Mouse (Mus musculus) forebrain, embryonic 13.5 days (tissue): ENCODE data around the gene Ank3. TPM values are rescaled to one million over a fixed set of nuclear protein-coding genes. Genes with fewer than 3 reads are reported as not detected.

Experiments used
- ATAC-seq: fragments of 200-750 bp; cut with Nextera tagmentation; 2 replicates; pipeline ENCODE4 v1.8.0; 2017
- H3K27ac ChIP-seq: fragments of 300-500 bp; sonication (generic); 2 replicates; pipeline ENCODE4 v1.5.1; 2015; ENCODE audit warnings: inconsistent platforms, mild to moderate bottlenecking, moderate library complexity
- H3K27me3 ChIP-seq: fragments of 300-500 bp; sonication (generic); 2 replicates; pipeline ENCODE4 v1.6.1; 2015; ENCODE audit warnings: mild to moderate bottlenecking, inconsistent platforms
- H3K36me3 ChIP-seq: fragments of 300-500 bp; sonication (generic); 2 replicates; pipeline ENCODE4 v1.6.1; 2015; ENCODE audit warnings: mild to moderate bottlenecking, inconsistent platforms; ENCODE audit not compliant: poor library complexity, severe bottlenecking
- H3K4me1 ChIP-seq: fragments of 300-500 bp; sonication (generic); 2 replicates; pipeline ENCODE4 v1.6.1; 2015; ENCODE audit warnings: inconsistent platforms
- H3K4me2 ChIP-seq: fragments of 300-500 bp; sonication (generic); 2 replicates; pipeline ENCODE4 v1.6.1; 2015; ENCODE audit warnings: inconsistent platforms, mild to moderate bottlenecking, moderate library complexity
- H3K4me3 ChIP-seq: fragments of 300-500 bp; sonication (generic); 2 replicates; pipeline ENCODE4 v1.5.1; 2015; ENCODE audit warnings: mild to moderate bottlenecking, inconsistent platforms
- H3K9ac ChIP-seq: fragments of 300-500 bp; sonication (generic); 2 replicates; pipeline ENCODE4 v1.6.1; 2015; ENCODE audit warnings: mild to moderate bottlenecking, inconsistent platforms
- H3K9me3 ChIP-seq: fragments of 300-500 bp; sonication (generic); replicated peaks from 2 replicates; pipeline ENCODE4 v1.6.1; 2016; ENCODE audit warnings: inconsistent platforms
- WGBS: fragments of 180-500 bp; shearing (Covaris S2); methylation state at CpG from one replicate; pipeline ENCODE4 v1.1.7; 2015; 5-methylcytosine and 5-hydroxymethylcytosine counted together
- polyA plus RNA-seq: library from polyadenylated mRNA; unstranded; fragments of >200 nt; fragmentation: Nextera tagmentation; extraction: Ambion mirVana; gene quantifications from 2 replicates; pipeline ENCODE4 v1.2.1, GENCODE M21; 2015

The Ank3 gene
- polyA plus RNA-seq, 1 experiment from 2014 or later, result 63.5 TPM

DNA sequence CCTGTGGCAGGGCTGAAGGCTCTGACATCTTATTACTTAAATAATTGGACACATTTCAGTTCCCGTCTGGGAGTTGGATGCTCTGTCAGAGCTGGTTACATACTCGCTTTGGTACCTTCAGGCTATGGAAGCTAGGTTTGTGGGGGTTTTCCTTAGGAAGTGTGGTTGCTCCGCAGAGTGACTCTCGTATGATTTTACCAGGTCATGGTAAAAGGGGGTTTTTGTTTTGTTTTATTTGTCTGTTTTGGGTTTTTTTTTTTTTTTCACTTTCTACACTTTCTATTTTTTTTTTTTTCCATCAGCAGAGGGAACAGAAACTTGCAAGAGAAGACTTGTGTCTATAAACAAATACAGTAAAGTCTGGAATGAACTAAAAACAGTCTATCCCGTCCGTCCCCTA is 131.8 kb downstream of the Ank3 start:
- WGBS, result 90% methylated on average over 6 of the region's 6 CpGs
- Histone ChIP-seq H3K27me3 (no peaks in the 10 kb centered on the region), H3K9me3 (no peaks in the 10 kb centered on the region), H3K4me2 (no peak overlapping the region), H3K27ac (no peak overlapping the region), H3K9ac (no peak overlapping the region), H3K36me3 (no peaks in the 10 kb centered on the region), H3K4me3 (no peak overlapping the region), H3K4me1 (peaks cover 27% of the 10 kb centered on the region)
- no peak for ATAC-seq

- no peaks in the 10 kb centered on the region for H3K27me3 ChIP-seq
- no peak for ATAC-seq
- H3K4me2 ChIP-seq, result no peak overlapping the region
- 84% methylated on average over 5 of the region's 5 CpGs for WGBS
- H3K36me3 ChIP-seq, result no peaks in the 10 kb centered on the region
- no peak overlapping the region for H3K9ac ChIP-seq
- peaks cover 31% of the 10 kb centered on the region for H3K4me1 ChIP-seq
- no peaks in the 10 kb centered on the region for H3K9me3 ChIP-seq
- no peak overlapping the region for H3K4me3 ChIP-seq
- no peak overlapping the region for H3K27ac ChIP-seq
These were observed 133.0 kb downstream of the Ank3 start for GRCm38 (mm10) chr10:69531569-69531968.

GRCm38 (mm10) chr10:69532169-69532730 is 133.7 kb downstream of the Ank3 start:
- WGBS, result 80% methylated on average over 10 of the region's 10 CpGs
- H3K4me2 ChIP-seq, result no peak overlapping the region
- no peaks in the 10 kb centered on the region for H3K36me3 ChIP-seq
- H3K9ac ChIP-seq, result no peak overlapping the region
- H3K4me1 ChIP-seq, result peaks cover 31% of the 10 kb centered on the region
- H3K9me3 ChIP-seq, result no peaks in the 10 kb centered on the region
- no peak for ATAC-seq
- no peak overlapping the region for H3K27ac ChIP-seq
- no peak overlapping the region for H3K4me3 ChIP-seq
- H3K27me3 ChIP-seq, result no peaks in the 10 kb centered on the region

DNA sequence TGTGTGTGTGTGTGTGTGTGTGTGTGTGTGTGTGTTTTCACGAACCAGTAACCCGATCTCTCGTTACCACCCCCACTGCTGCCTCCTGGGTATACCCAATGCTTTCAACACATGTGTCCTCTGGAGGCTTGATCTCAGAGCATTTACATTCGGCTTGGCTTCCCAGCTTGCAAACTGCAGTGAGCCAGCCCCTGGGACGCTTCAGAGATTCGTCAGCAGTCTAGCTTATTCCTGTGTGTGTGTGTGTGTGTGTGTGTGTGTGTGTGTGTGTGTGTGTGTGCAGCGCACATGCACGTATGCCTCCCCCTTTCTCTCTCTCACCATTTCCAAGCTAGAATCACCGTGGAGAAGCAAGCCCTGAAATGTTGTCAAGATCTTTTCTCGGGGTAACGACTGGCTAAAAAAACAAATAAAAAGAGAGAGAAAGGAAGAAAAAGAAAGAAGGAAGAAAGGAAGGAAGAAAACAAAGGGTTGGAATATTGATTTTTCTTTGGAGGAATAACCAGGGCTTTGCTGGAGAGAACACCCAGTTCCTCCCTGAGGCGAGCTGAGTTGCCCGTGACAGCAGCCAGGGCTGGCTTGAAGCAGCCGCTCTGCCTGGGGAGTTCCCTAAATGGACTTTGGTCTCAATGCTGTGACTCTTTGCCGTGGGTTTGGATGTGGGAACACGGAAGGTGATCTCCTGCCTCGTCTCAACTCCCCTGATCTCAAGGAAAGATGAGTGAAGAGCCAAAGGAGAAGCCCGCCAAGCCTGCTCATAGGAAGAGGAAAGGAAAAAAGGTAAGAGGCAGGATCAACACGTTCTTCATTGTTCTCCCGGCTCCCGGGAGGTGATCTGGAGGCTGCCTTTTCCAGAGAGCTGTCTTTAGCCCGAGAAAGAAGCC is 135.2 kb downstream of the Ank3 start:
- 3% methylated on average over 22 of the region's 22 CpGs for WGBS

GRCm38 (mm10) chr10:69534716-69535115 is 136.1 kb downstream of the Ank3 start:
- ATAC-seq, result no peak
- peak overlapping the region; percentile 68 for H3K4me2 ChIP-seq
- peak overlapping the region; percentile 82 for H3K27ac ChIP-seq
- H3K36me3 ChIP-seq, result no peaks in the 10 kb centered on the region
- no peaks in the 10 kb centered on the region for H3K27me3 ChIP-seq
- peaks cover 35% of the 10 kb centered on the region for H3K4me1 ChIP-seq
- peak overlapping the region; percentile 77 for H3K9ac ChIP-seq
- H3K4me3 ChIP-seq, result peak overlapping the region; percentile 57
- H3K9me3 ChIP-seq, result no peaks in the 10 kb centered on the region
- 33% methylated on average over 9 of the region's 9 CpGs for WGBS

More for the DNA sequence above, 135.2 kb downstream of the Ank3 start:
- Histone ChIP-seq H3K27ac (peak overlapping the region; percentile 92), H3K4me2 (peak overlapping the region; percentile 68), H3K4me1 (peaks cover 35% of the 10 kb centered on the region), H3K9ac (peak overlapping the region; percentile 77), H3K9me3 (no peaks in the 10 kb centered on the region), H3K4me3 (peak overlapping the region; percentile 57), H3K27me3 (no peaks in the 10 kb centered on the region), H3K36me3 (no peaks in the 10 kb centered on the region)
- peak; percentile 82 for ATAC-seq

- WGBS, result 45% methylated on average over 15 of the region's 15 CpGs
- peak; percentile 44 for ATAC-seq
These were observed 136.8 kb downstream of the Ank3 start for GRCm38 (mm10) chr10:69535123-69535930.

GRCm38 (mm10) chr10:69535931-69536200 is 137.3 kb downstream of the Ank3 start:
- Histone ChIP-seq H3K9me3 (no peaks in the 10 kb centered on the region), H3K4me2 (peak overlapping the region; percentile 68), H3K36me3 (peaks cover 4% of the 10 kb centered on the region; the same call in 1 of the 2 replicates), H3K9ac (peak overlapping the region; percentile 77), H3K4me1 (peaks cover 35% of the 10 kb centered on the region), H3K27ac (peak overlapping the region; percentile 82; the same call in 1 of the 2 replicates), H3K27me3 (no peaks in the 10 kb centered on the region), H3K4me3 (peak overlapping the region; percentile 57)
- no peak for ATAC-seq
- 79% methylated on average over 3 of the region's 4 CpGs for WGBS

More at GRCm38 (mm10) chr10:69535123-69535930, 136.8 kb downstream of the Ank3 start:
- Histone ChIP-seq H3K9me3 (no peaks in the 10 kb centered on the region), H3K4me1 (peaks cover 35% of the 10 kb centered on the region), H3K4me2 (peak overlapping the region; percentile 68), H3K27me3 (no peaks in the 10 kb centered on the region), H3K27ac (peak overlapping the region; percentile 82), H3K4me3 (peak overlapping the region; percentile 57), H3K9ac (peak overlapping the region; percentile 77), H3K36me3 (peaks cover 4% of the 10 kb centered on the region; the same call in 1 of the 2 replicates)

DNA sequence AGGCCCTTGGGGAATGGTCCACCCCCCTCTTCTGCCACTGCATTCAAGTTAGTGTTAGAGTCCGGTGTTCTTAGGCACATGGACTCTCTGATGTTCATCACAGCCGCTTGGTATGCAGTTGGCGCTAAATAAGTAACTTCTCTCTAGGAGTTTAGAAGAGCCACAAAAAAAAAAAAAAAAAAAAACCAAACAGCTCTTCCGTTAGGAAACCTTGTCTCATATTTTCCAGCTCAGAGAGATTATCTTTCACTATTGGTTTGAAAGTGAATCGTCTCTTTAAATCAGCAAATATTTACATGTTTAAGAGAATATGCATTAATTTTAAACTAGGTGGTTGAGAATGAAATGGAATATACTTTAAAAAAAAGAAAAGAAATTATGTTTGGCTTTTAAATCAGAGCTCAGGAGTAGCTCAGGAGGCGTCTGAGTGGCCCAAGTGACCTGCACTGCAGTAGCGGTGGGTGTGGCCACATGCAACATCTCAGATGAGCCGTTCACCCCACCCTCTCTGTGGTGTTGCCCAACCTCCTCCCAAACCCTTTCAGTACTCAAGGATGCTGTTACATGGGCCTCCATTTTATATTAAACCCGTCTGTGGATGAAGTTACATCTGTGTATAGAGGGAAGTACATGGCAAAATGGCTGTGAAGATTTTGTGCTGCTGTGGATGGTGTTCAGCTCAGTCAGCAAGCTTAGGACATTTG is 138.0 kb downstream of the Ank3 start:
- peaks cover 35% of the 10 kb centered on the region for H3K4me1 ChIP-seq
- H3K4me3 ChIP-seq, result peak overlapping the region; percentile 57
- peaks cover 4% of the 10 kb centered on the region; the same call in 1 of the 2 replicates for H3K36me3 ChIP-seq
- H3K9ac ChIP-seq, result peak overlapping the region; percentile 77; the same call in 1 of the 2 replicates
- no peak for ATAC-seq
- WGBS, result 77% methylated on average over 9 of the region's 9 CpGs
- no peaks in the 10 kb centered on the region for H3K9me3 ChIP-seq
- peak overlapping the region; percentile 68 for H3K4me2 ChIP-seq
- no peaks in the 10 kb centered on the region for H3K27me3 ChIP-seq
- peak overlapping the region; percentile 82; the same call in 1 of the 2 replicates for H3K27ac ChIP-seq

DNA sequence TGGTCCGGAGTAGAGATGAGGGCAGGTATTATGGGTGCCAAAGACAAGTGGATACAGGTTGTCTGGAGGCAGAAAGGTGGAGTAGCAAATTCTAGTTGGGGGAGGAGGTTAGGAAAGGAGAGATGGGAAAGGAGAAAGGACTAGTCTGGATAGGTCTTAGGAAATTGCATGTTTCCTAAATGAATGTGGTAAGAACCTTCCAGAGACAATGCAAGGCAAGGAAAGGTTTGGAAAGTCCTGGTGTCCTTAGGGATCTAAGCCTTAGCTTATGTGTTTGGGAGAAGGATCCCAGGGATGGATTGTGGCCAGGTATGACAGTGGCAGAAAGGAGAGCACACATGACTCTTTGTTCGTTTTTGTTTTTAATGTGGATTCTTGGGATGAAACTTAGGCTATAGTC is 139.7 kb downstream of the Ank3 start:
- 88% methylated on average over 2 of the region's 2 CpGs for WGBS
- H3K4me2 ChIP-seq, result peak overlapping the region; percentile 68
- H3K4me1 ChIP-seq, result peaks cover 35% of the 10 kb centered on the region
- H3K4me3 ChIP-seq, result no peak overlapping the region
- H3K27ac ChIP-seq, result no peak overlapping the region
- peaks cover 4% of the 10 kb centered on the region; the same call in 1 of the 2 replicates for H3K36me3 ChIP-seq
- no peaks in the 10 kb centered on the region for H3K9me3 ChIP-seq
- H3K9ac ChIP-seq, result no peak overlapping the region
- ATAC-seq, result no peak
- H3K27me3 ChIP-seq, result no peaks in the 10 kb centered on the region

DNA sequence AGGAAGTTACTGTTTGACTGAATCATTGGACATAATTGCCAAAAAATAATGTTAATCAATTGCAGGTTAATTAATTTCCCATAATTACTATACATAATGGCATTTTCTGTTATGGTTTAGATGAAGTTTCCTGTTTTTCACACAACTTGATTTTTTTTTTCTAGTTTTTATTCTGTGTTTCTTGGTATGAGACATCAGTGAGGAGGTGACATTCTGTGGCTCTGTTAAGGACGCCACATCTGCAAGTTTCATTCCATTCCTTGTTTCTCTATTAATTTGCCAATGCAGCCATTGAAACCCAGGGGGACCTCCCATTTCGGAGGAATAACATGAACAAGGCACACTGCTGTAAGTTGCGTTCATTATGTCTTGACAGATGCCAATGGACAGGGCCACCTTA is 143.9 kb downstream of the Ank3 start:
- Histone ChIP-seq H3K27ac (no peak overlapping the region), H3K4me1 (peaks cover 23% of the 10 kb centered on the region), H3K27me3 (no peaks in the 10 kb centered on the region), H3K9ac (no peak overlapping the region), H3K36me3 (peaks cover 4% of the 10 kb centered on the region; the same call in 1 of the 2 replicates), H3K4me2 (no peak overlapping the region), H3K9me3 (no peaks in the 10 kb centered on the region), H3K4me3 (no peak overlapping the region)
- WGBS, result 94% methylated on average over 3 of the region's 3 CpGs
- ATAC-seq, result no peak

DNA sequence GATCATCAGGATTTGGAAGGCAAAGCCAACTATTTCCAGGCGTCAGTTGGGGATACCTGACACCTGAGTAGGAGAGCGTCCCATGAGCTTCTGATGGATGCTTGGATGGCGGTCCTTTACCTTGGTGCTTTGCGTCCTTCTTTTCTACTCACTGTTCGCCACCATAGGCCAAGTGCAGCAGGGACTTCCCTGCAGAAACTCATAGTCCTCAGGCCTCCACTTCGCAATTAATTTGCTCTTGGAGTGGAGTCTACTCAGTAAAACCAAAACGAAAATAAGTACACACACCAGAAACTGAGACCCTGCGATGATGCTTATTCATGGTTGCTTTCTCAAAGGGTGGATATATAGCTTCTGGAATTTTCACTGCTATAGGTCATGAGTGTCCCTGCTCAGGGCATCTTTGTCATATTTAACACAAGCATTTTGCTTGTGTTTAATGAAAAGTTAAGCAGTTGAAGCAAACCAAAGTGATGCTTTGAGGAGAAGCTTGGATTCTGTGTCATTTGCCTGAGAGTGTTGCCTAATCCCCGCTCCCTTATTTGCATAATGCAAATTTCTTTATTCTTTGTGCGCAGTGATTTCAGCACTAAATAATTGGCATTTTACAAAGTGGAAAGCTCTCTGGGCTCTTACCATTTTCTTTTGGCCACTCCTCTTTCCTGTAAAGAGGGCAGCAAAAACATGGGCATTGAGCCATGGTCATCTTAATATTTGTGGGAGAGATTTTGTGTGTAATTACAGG is 145.5 kb downstream of the Ank3 start:
- peak; percentile 48; the same call in 1 of the 2 replicates for ATAC-seq

More for the DNA sequence above, 145.5 kb downstream of the Ank3 start:
- Histone ChIP-seq H3K36me3 (peaks cover 4% of the 10 kb centered on the region; the same call in 1 of the 2 replicates), H3K4me3 (no peak overlapping the region), H3K27me3 (no peaks in the 10 kb centered on the region), H3K9me3 (no peaks in the 10 kb centered on the region), H3K27ac (no peak overlapping the region), H3K4me1 (peaks cover 16% of the 10 kb centered on the region), H3K9ac (no peak overlapping the region), H3K4me2 (0 out of 2 replicates have a peak overlapping the region, but pooled peaks have one; percentile 18)
- WGBS, result 75% methylated on average over 10 of the region's 10 CpGs
